Mouse (Mus musculus): Measurements from ENCODE around the gene Ankrd16.

GRCm38 (mm10) chr2:11738794-11739193, 38.9 kb upstream of the Ankrd16 start:
- TF ChIP-seq POLR2A (IDR thresholded peaks at IDR 0.05; ENCODE audit: borderline replicate concordance, low read depth, low read length) (no peak), CTCF (IDR thresholded peaks at IDR 0.05; ENCODE audit: low read depth, low read length) (no peak)

All from bone marrow macrophage, adult 2 months (primary cell).